Mouse (Mus musculus) embryonic facial prominence, embryonic 14.5 days (tissue): ENCODE measurements at regions not wholly inside any gene's neighbourhood (a gene's known extent, or its start where the extent isn't known, plus 50 kb on each side); places are given as distances from the start of the nearest gene placed in this dataset.

Experiments used
- ATAC-seq: fragments of 200-750 bp; cut with Nextera tagmentation; 2 replicates; pipeline ENCODE4 v1.8.0; 2017; ENCODE audit warnings: low read depth, moderate number of reproducible peaks, moderate TSS enrichment
- DNase-seq: peaks from one replicate; pipeline ENCODE4 v3.0.0-alpha.2; 2015; ENCODE audit warnings: low spot score
- H3K27ac ChIP-seq: fragments of 300-500 bp; sonication (generic); replicated peaks from 2 replicates; pipeline ENCODE4 v1.5.1; 2014; ENCODE audit warnings: low read depth, mild to moderate bottlenecking, low read length, moderate library complexity
- H3K27me3 ChIP-seq: fragments of 300-500 bp; sonication (generic); replicated peaks from 2 replicates; pipeline ENCODE4 v1.6.1; 2014; ENCODE audit warnings: low read length; ENCODE audit not compliant: control insufficient read depth, insufficient read depth
- H3K36me3 ChIP-seq: fragments of 300-500 bp; sonication (generic); 2 replicates; pipeline ENCODE4 v1.6.1; 2014; ENCODE audit warnings: low read length, mixed read lengths; ENCODE audit not compliant: control insufficient read depth, insufficient read depth
- H3K4me1 ChIP-seq: fragments of 300-500 bp; sonication (generic); 2 replicates; pipeline ENCODE4 v1.6.1; 2014; ENCODE audit warnings: antibody characterized with exemption, low read length; ENCODE audit not compliant: control insufficient read depth, insufficient read depth
- H3K4me2 ChIP-seq: fragments of 300-500 bp; sonication (generic); 2 replicates; pipeline ENCODE4 v1.6.1; 2014; ENCODE audit warnings: low read depth, mild to moderate bottlenecking, low read length, moderate library complexity, mixed read lengths
- H3K4me3 ChIP-seq: fragments of 300-500 bp; sonication (generic); 2 replicates; pipeline ENCODE4 v1.5.1; 2014; ENCODE audit warnings: low read depth, mild to moderate bottlenecking, low read length
- H3K9ac ChIP-seq: fragments of 300-500 bp; sonication (generic); 2 replicates; pipeline ENCODE4 v1.6.1; 2014; ENCODE audit warnings: low read depth, mild to moderate bottlenecking, low read length, moderate library complexity, mixed read lengths
- H3K9me3 ChIP-seq: fragments of 300-500 bp; sonication (generic); 2 replicates; pipeline ENCODE4 v1.6.1; 2016; ENCODE audit warnings: low read length; ENCODE audit not compliant: control insufficient read depth
- WGBS: fragments of 180-500 bp; shearing (Covaris S2); extraction: QIAGEN DNeasy Blood & Tissue Kit; methylation state at CpG from one replicate; pipeline ENCODE4 v1.1.7; 2014; 5-methylcytosine and 5-hydroxymethylcytosine counted together

- no peaks in the 10 kb centered on the region; the same call in 1 of the 2 replicates for H3K4me1 ChIP-seq
- H3K4me3 ChIP-seq, result no peak overlapping the region
- no peaks in the 10 kb centered on the region for H3K9me3 ChIP-seq
- no peak overlapping the region for H3K27ac ChIP-seq
- ATAC-seq (no peak), DNase-seq (no peak)
- H3K9ac ChIP-seq, result no peak overlapping the region
- no peak overlapping the region for H3K4me2 ChIP-seq
- H3K36me3 ChIP-seq, result no peaks in the 10 kb centered on the region
- WGBS, result 91% methylated on average over 6 of the region's 6 CpGs
- H3K27me3 ChIP-seq, result no peaks in the 10 kb centered on the region
Observed at GRCm38 (mm10) chr13:93564902-93565301, 65.3 kb upstream of the Jmy start.

- H3K27ac ChIP-seq, result no peak overlapping the region
- no peaks in the 10 kb centered on the region; the same call in 1 of the 2 replicates for H3K4me1 ChIP-seq
- H3K9ac ChIP-seq, result no peak overlapping the region
- H3K4me2 ChIP-seq, result no peak overlapping the region
- WGBS, result 85% methylated on average over 11 of the region's 11 CpGs
- no peak for DNase-seq
- H3K36me3 ChIP-seq, result no peaks in the 10 kb centered on the region
- H3K4me3 ChIP-seq, result no peak overlapping the region
- no peaks in the 10 kb centered on the region for H3K9me3 ChIP-seq
- ATAC-seq, result no peak
- H3K27me3 ChIP-seq, result no peaks in the 10 kb centered on the region
Observed at GRCm38 (mm10) chr13:93564091-93564490, 64.5 kb upstream of the Jmy start.

DNA sequence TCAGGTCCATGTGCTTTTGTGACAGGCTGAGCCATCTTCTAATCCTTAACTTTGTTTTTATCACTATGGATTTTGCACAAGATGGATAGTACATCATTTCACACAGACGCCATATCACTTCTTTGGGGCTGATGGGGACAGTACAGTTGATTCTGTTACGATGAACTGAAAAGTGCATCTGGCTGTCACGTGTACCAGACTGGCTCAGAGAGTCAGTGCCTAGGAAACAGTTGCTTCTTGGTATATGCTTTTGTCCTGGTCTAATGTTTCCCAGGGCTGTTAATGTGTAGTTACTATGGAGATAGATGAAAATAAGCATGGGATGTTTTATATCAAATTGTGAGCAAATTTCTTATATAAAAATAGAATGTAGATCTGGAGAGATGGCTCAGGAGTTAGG is 60.7 kb upstream of the Jmy start:
- Histone ChIP-seq H3K4me1 (no peaks in the 10 kb centered on the region; the same call in 1 of the 2 replicates), H3K9ac (no peak overlapping the region), H3K36me3 (no peaks in the 10 kb centered on the region), H3K27ac (no peak overlapping the region), H3K4me3 (no peak overlapping the region), H3K27me3 (no peaks in the 10 kb centered on the region), H3K9me3 (no peaks in the 10 kb centered on the region), H3K4me2 (no peak overlapping the region)
- WGBS, result 80% methylated on average over 3 of the region's 3 CpGs
- DNase-seq (no peak), ATAC-seq (no peak)

DNA sequence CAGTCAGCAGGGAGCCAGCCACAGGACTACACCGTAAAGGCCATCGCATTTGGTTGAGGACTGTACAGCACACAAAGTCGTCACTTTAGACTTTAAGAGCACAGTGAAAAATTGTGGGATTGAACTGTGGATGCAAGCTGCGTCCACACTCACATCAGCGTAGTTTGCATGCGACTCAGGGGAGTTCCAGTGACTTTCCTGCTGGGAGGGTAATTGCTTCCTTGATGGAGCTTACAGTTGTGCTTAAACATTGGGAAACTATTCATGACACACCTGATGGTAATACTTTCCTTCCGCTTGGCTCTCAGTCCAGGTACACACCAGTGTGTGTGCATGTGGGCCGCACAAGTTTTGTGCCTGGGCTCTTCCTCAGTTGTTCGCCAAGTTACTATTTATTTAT is 59.0 kb upstream of the Jmy start:
- H3K27ac ChIP-seq, result no peak overlapping the region
- H3K27me3 ChIP-seq, result no peaks in the 10 kb centered on the region
- WGBS, result 84% methylated on average over 9 of the region's 9 CpGs
- ATAC-seq (no peak), DNase-seq (no peak)
- no peak overlapping the region for H3K4me2 ChIP-seq
- H3K4me1 ChIP-seq, result no peaks in the 10 kb centered on the region; the same call in 1 of the 2 replicates
- H3K36me3 ChIP-seq, result no peaks in the 10 kb centered on the region
- no peak overlapping the region for H3K4me3 ChIP-seq
- no peaks in the 10 kb centered on the region for H3K9me3 ChIP-seq
- no peak overlapping the region for H3K9ac ChIP-seq

DNA sequence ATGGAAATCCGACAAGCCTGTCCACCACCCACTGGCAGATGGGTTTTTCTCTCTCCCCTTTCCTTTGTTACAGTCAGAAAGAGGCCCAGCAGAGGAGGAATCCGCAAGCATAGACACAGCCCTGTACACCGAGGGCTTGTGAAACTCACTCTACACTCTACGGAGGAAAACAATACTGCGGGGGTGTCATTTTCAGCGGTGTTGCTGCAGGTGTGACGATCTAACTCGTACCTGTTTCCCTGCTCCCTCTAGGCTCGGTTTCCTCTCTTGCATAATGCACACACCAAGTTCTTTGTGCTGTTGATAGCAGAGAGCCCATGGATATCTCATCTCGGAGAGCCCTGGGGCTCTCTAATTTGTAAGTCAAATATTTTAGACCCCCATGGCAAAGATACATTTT is 56.5 kb upstream of the Jmy start:
- Histone ChIP-seq H3K9me3 (no peaks in the 10 kb centered on the region), H3K4me3 (no peak overlapping the region), H3K4me2 (no peak overlapping the region), H3K27me3 (no peaks in the 10 kb centered on the region), H3K27ac (no peak overlapping the region), H3K36me3 (no peaks in the 10 kb centered on the region), H3K4me1 (no peaks in the 10 kb centered on the region), H3K9ac (no peak overlapping the region)
- DNase-seq (peak; percentile 31), ATAC-seq (peak; percentile 41; the same call in 1 of the 2 replicates)
- WGBS, result 69% methylated on average over 10 of the region's 10 CpGs

DNA sequence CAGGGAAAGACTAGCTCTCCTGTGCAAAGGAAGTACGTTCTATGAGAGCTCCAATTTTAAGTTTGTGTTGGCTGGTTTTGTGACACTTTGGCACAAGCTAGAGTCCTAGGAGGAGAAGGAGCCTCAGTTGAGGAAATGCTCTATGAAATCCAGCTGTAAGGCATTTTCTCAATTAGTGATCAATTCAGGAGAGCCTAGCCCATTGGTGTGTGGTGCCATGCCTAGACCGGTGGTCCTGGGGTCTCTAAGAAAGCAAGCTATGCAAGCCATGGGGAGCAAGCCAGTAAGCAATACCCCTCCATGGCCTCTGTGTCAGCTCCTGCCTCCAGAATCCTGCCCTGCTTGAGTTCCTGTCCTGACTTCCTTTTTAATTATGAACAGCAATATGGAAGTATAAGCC is 55.3 kb upstream of the Jmy start:
- Histone ChIP-seq H3K9me3 (no peaks in the 10 kb centered on the region), H3K4me3 (no peak overlapping the region), H3K4me2 (no peak overlapping the region), H3K27me3 (no peaks in the 10 kb centered on the region), H3K9ac (no peak overlapping the region), H3K4me1 (no peaks in the 10 kb centered on the region), H3K27ac (no peak overlapping the region), H3K36me3 (no peaks in the 10 kb centered on the region)
- no peak for ATAC-seq
- WGBS, result 65% methylated on average over 2 of the region's 2 CpGs
- DNase-seq, result no peak

- no peak overlapping the region for H3K4me3 ChIP-seq
- H3K4me1 ChIP-seq, result no peaks in the 10 kb centered on the region
- DNase-seq (no peak), ATAC-seq (no peak)
- 53% methylated on average over 7 of the region's 7 CpGs for WGBS
- H3K36me3 ChIP-seq, result no peaks in the 10 kb centered on the region
- H3K27me3 ChIP-seq, result no peaks in the 10 kb centered on the region
- no peaks in the 10 kb centered on the region for H3K9me3 ChIP-seq
- no peak overlapping the region for H3K27ac ChIP-seq
- H3K9ac ChIP-seq, result no peak overlapping the region
- no peak overlapping the region for H3K4me2 ChIP-seq
Observed at GRCm38 (mm10) chr13:93553932-93554331, 54.3 kb upstream of the Jmy start.

DNA sequence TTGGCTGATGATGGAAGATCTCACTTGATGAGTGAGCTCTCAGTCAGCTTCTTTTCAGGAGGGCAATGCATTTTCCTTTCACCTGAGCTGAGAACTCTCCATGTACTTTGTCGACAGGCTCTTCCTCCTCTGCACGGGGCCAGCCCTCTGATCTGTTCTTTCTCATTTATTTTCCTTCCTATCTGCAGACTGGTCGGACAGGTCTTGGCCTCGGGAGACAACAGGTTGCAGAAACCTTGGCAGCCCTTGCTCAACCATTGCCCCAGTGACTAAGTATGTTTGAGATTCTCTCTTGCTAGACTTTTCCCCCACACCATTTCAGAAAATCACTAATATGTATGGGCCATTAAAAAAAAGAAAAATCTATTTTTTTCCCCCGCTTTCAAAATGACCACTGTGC is 53.7 kb upstream of the Jmy start:
- H3K4me2 ChIP-seq, result no peak overlapping the region
- no peak overlapping the region for H3K4me3 ChIP-seq
- H3K4me1 ChIP-seq, result no peaks in the 10 kb centered on the region
- no peak overlapping the region for H3K9ac ChIP-seq
- no peaks in the 10 kb centered on the region for H3K27me3 ChIP-seq
- ATAC-seq (no peak), DNase-seq (no peak)
- no peaks in the 10 kb centered on the region for H3K36me3 ChIP-seq
- 60% methylated on average over 5 of the region's 5 CpGs for WGBS
- no peaks in the 10 kb centered on the region for H3K9me3 ChIP-seq
- H3K27ac ChIP-seq, result no peak overlapping the region

- H3K4me1 ChIP-seq, result no peaks in the 10 kb centered on the region
- H3K4me2 ChIP-seq, result no peak overlapping the region
- H3K4me3 ChIP-seq, result no peak overlapping the region
- no peak overlapping the region for H3K27ac ChIP-seq
- H3K36me3 ChIP-seq, result no peaks in the 10 kb centered on the region
- no peak for ATAC-seq
- WGBS, result 67% methylated on average over 7 of the region's 7 CpGs
- no peaks in the 10 kb centered on the region for H3K9me3 ChIP-seq
- H3K27me3 ChIP-seq, result no peaks in the 10 kb centered on the region
- peak; percentile 16 for DNase-seq
- H3K9ac ChIP-seq, result no peak overlapping the region
Observed at GRCm38 (mm10) chr13:93550311-93550710, 50.7 kb upstream of the Jmy start.
